Comparison of ENCODE assay signal across 9 mouse cellular contexts in genomic region chr12:71135581-71135980, GRCm38 (mm10). TPM values are rescaled to one million over a fixed set of nuclear protein-coding genes. Genes with fewer than 3 reads are reported as not detected.
DNase-seq lines count a peak whose midpoint lies in the region; ATAC-seq and TF ChIP-seq lines count a peak whose summit lies in the region.
"Had no signal": no experiment of that assay in that cellular context is flagged by ENCODE, and none has a peak within 500 bp of the region (broad histone marks: within the 10 kb centered on the region; RNA-seq: fewer than 3 reads in every experiment).

No protein-coding gene starts in this region.

- peak; percentile 73 for DNase-seq in liver, adult 2 months (ENCODE audit: extremely low read depth, low read depth, low spot score)
- no peak for DNase-seq in liver
- DNase-seq in kidney, postnatal 14 days: peak; percentile 15
- no peak for DNase-seq in urinary bladder, postnatal 36 days (ENCODE audit: low spot score in 2 of 2)
- DNase-seq in embryo, embryonic 11 days: no peak
- DNase-seq: adrenal gland, postnatal 10 days had no signal

- no peak for TF ChIP-seq CTCF in liver, adult 2 months (IDR thresholded peaks at IDR 0.05; ENCODE audit: low read depth, low read length)
- no peak for TF ChIP-seq CTCF in embryonic fibroblast, embryonic 13.5 days (IDR thresholded peaks at IDR 0.05; ENCODE audit: borderline replicate concordance, insufficient read depth, low read length)

- no peak for ATAC-seq in neural tube, embryonic 14.5 days (ENCODE audit: low read depth)
- no peak for ATAC-seq in cerebellum, adult (ENCODE audit: insufficient number of reproducible peaks, low FRiP score, low TSS enrichment)

- no peak overlapping the region for H3K9ac ChIP-seq in liver, adult 2 months (ENCODE audit: low read depth, low read length)
- H3K9ac ChIP-seq in neural tube, embryonic 14.5 days (replicated peaks; ENCODE audit: low read depth, low read length): 0 out of 2 replicates have a peak overlapping the region, but pooled peaks have one; percentile 32

- H3K9me3 ChIP-seq in neural tube, embryonic 14.5 days (ENCODE audit: control insufficient read depth, low read length): no peaks in the 10 kb centered on the region

- peaks cover 7% of the 10 kb centered on the region for H3K79me2 ChIP-seq in liver, adult 2 months (ENCODE audit: control insufficient read depth, insufficient read depth, low read length)

- H3K27ac ChIP-seq in liver, adult 2 months (replicated peaks; ENCODE audit: insufficient read depth, low read depth, low read length): no peak overlapping the region
- H3K27ac ChIP-seq in embryonic fibroblast, embryonic 13.5 days (ENCODE audit: insufficient read depth, low read length): no peak overlapping the region
- H3K27ac ChIP-seq in neural tube, embryonic 14.5 days (ENCODE audit: low read depth, low read length): no peak overlapping the region

- no peaks in the 10 kb centered on the region for H3K27me3 ChIP-seq in liver, adult 2 months (ENCODE audit: control insufficient read depth, insufficient read depth, low read length)
- no peaks in the 10 kb centered on the region for H3K27me3 ChIP-seq in neural tube, embryonic 14.5 days (ENCODE audit: control insufficient read depth, insufficient read depth, low read length)

- no peak for TF ChIP-seq POLR2A in liver, adult 2 months (IDR thresholded peaks at IDR 0.05; ENCODE audit: extremely low read depth, insufficient read depth, low read length)
- no peak for TF ChIP-seq POLR2A in embryonic fibroblast, embryonic 13.5 days (IDR thresholded peaks at IDR 0.05; ENCODE audit: low read depth, low read length)

- H3K4me2 ChIP-seq in neural tube, embryonic 14.5 days (ENCODE audit: low read depth, low read length): peak overlapping the region; percentile 84

- WGBS in liver, adult 2 months: 13% methylated on average over 5 of the region's 5 CpGs
- 40% methylated on average over 5 of the region's 5 CpGs for WGBS in neural tube, embryonic 14.5 days

- H3K36me3 ChIP-seq in liver, adult 2 months (ENCODE audit: control insufficient read depth, insufficient read depth, low read length): peaks cover 20% of the 10 kb centered on the region
- H3K36me3 ChIP-seq in neural tube, embryonic 14.5 days (ENCODE audit: control insufficient read depth, insufficient read depth, low read length): 0 out of 2 replicates have a peak, but pooled peaks cover 10% of the 10 kb centered on the region

- peak overlapping the region; percentile 76 for H3K4me3 ChIP-seq in liver, adult 2 months (ENCODE audit: insufficient read depth, low read depth, low read length)
- peak overlapping the region; percentile 84 for H3K4me3 ChIP-seq in embryonic fibroblast, embryonic 13.5 days (ENCODE audit: insufficient read depth, low read length)
- H3K4me3 ChIP-seq in neural tube, embryonic 14.5 days (ENCODE audit: low read depth, low read length): peak overlapping the region; percentile 95

- peaks cover 7% of the 10 kb centered on the region for H3K4me1 ChIP-seq in liver, adult 2 months (ENCODE audit: control insufficient read depth, insufficient read depth, low read length)
- H3K4me1 ChIP-seq in embryonic fibroblast, embryonic 13.5 days (ENCODE audit: control insufficient read depth, insufficient read depth, low read length): peaks cover 5% of the 10 kb centered on the region; the same call in 1 of the 2 replicates
- H3K4me1 ChIP-seq in neural tube, embryonic 14.5 days (ENCODE audit: control insufficient read depth, insufficient read depth, low read length): peaks cover 19% of the 10 kb centered on the region

RNA-seq across cellular contexts. Expression of gene Timm9, which starts 0.9 kb away (rescaled TPM):
- total RNA-seq in liver, adult 2 months (2014; rRNA removed): 27.3 and 27.8 TPM in 2 replicates
- 9.9 and 12.0 TPM in 2 replicates for polyA plus RNA-seq in liver, adult 2 months (2012; rRNA removed)
- polyA plus RNA-seq in embryonic fibroblast, embryonic 13.5 days (2011; ENCODE audit: insufficient read length, low read depth, missing spikeins): 34.0 and 35.6 TPM in 2 replicates
- 116 and 140 TPM in 2 replicates for polyA plus RNA-seq in neural tube, embryonic 14.5 days (2014; fragmentation: Nextera tagmentation; extraction: Ambion mirVana)

RNA-seq across cellular contexts. Expression of gene 2700049A03Rik, which starts 1.1 kb away (rescaled TPM):
- 3.4 and 3.5 TPM in 2 replicates for total RNA-seq in liver, adult 2 months (2014; rRNA removed)
- 0.56 and 0.93 TPM in 2 replicates for polyA plus RNA-seq in liver, adult 2 months (2012; rRNA removed)
- polyA plus RNA-seq in embryonic fibroblast, embryonic 13.5 days (2011; ENCODE audit: insufficient read length, low read depth, missing spikeins): 7.0 and 7.1 TPM in 2 replicates
- polyA plus RNA-seq in neural tube, embryonic 14.5 days (2014; fragmentation: Nextera tagmentation; extraction: Ambion mirVana): 13.8 and 15.7 TPM in 2 replicates

RNA-seq across cellular contexts. Expression of gene Tomm20l, which starts 24.4 kb away (rescaled TPM):
- not detected in 2 replicates for total RNA-seq in liver, adult 2 months (2014; rRNA removed)
- not detected in 2 replicates for polyA plus RNA-seq in liver, adult 2 months (2012; rRNA removed)
- polyA plus RNA-seq in embryonic fibroblast, embryonic 13.5 days (2011; ENCODE audit: insufficient read length, low read depth, missing spikeins): not detected in 2 replicates
- polyA plus RNA-seq in neural tube, embryonic 14.5 days (2014; fragmentation: Nextera tagmentation; extraction: Ambion mirVana): not detected in 2 replicates

Comparison
In these comparisons a context has a peak if more than half of its experiments do, and no peak if none do; other contexts are left out.
1. DNase-seq: peak in liver, adult 2 months (single experiment) and kidney, postnatal 14 days (single experiment); none in liver (single experiment), urinary bladder, postnatal 36 days (0 of 2) and embryo, embryonic 11 days (single experiment).
2. Peak in every context shown above with its lines, with median percentiles within 50 percentile points of each other: H3K4me3 ChIP-seq.